Mouse (Mus musculus) myocyte (in vitro differentiated cells): ENCODE results near the gene Mrpl52. TPM values are rescaled to one million over a fixed set of nuclear protein-coding genes. Genes with fewer than 3 reads are reported as not detected.

Experiments used
- H3K27me3 ChIP-seq: one replicate; pipeline ENCODE4 v1.6.1; 2011; ENCODE audit not compliant: control insufficient read depth, insufficient read depth, insufficient read length
- H3K36me3 ChIP-seq: one replicate; pipeline ENCODE4 v1.6.1; 2011; ENCODE audit not compliant: control insufficient read depth, insufficient read depth
- H3K4me2 ChIP-seq: one replicate; pipeline ENCODE4 v1.6.1; 2011; ENCODE audit warnings: low read depth, control low read depth
- H3K4me3 ChIP-seq: one replicate; pipeline ENCODE4 v1.5.1; 2011; ENCODE audit warnings: mild to moderate bottlenecking, control low read depth, moderate library complexity
- H3K79me2 ChIP-seq: one replicate; pipeline ENCODE4 v1.6.1; 2011; ENCODE audit not compliant: control insufficient read depth, insufficient read depth
- H3ac ChIP-seq: one replicate; pipeline ENCODE4 v1.6.1; 2011; ENCODE audit not compliant: control insufficient read depth, insufficient read length
- CEBPB ChIP-seq: IDR thresholded peaks from 2 replicates; pipeline ENCODE4 v1.6.1; 2011; ENCODE audit warnings: mild to moderate bottlenecking, moderate library complexity; ENCODE audit not compliant: poor library complexity, insufficient read depth, severe bottlenecking
- E2F4 ChIP-seq: IDR thresholded peaks from one replicate; pipeline ENCODE4 v1.6.1; 2011; ENCODE audit warnings: mild to moderate bottlenecking, control low read depth, moderate library complexity; ENCODE audit not compliant: insufficient read depth
- MAX ChIP-seq: IDR thresholded peaks from one replicate; pipeline ENCODE4 v1.6.1; 2011; ENCODE audit warnings: low read depth, mild to moderate bottlenecking, control low read depth
- MYOD1 ChIP-seq, 3 experiments: IDR thresholded peaks; one replicate each; pipeline ENCODE4 v1.6.1; 2011; ENCODE audit warnings: control low read depth in 2 of 3, low read depth in 2 of 3, mild to moderate bottlenecking in 2 of 3, moderate library complexity in 1 of 3; ENCODE audit not compliant: insufficient read length in 2 of 3, control insufficient read depth in 1 of 3
- MYOG ChIP-seq, 3 experiments: IDR thresholded peaks; one replicate each; pipeline ENCODE4 v1.6.1; 2011; ENCODE audit warnings: control low read depth in 2 of 3, low read depth in 2 of 3, mild to moderate bottlenecking in 2 of 3; ENCODE audit not compliant: insufficient read length in 2 of 3, control insufficient read depth in 1 of 3, insufficient read depth in 1 of 3
- POLR2A ChIP-seq: IDR thresholded peaks from one replicate; pipeline ENCODE4 v1.6.1; 2011; ENCODE audit warnings: low read depth, mild to moderate bottlenecking, control low read depth, moderate library complexity; ENCODE audit not compliant: insufficient read length
- POLR2AphosphoS2 ChIP-seq: IDR thresholded peaks from one replicate; pipeline ENCODE4 v1.6.1; 2011; ENCODE audit warnings: low read depth, control low read depth; ENCODE audit not compliant: insufficient read length
- REST ChIP-seq: IDR thresholded peaks from one replicate; pipeline ENCODE4 v1.6.1; 2011; ENCODE audit warnings: mild to moderate bottlenecking, control low read depth, moderate library complexity; ENCODE audit not compliant: insufficient read depth, insufficient read length
- SRF ChIP-seq: IDR thresholded peaks from one replicate; pipeline ENCODE4 v1.6.1; 2011; ENCODE audit warnings: low read depth; ENCODE audit not compliant: control insufficient read depth, insufficient read length
- TCF12 ChIP-seq: IDR thresholded peaks from one replicate; pipeline ENCODE4 v1.6.1; 2011; ENCODE audit warnings: mild to moderate bottlenecking, control low read depth; ENCODE audit not compliant: poor library complexity, insufficient read depth, severe bottlenecking
- TCF3 ChIP-seq: IDR thresholded peaks from one replicate; pipeline ENCODE4 v1.6.1; 2011; ENCODE audit warnings: low read depth, control low read depth; ENCODE audit not compliant: insufficient read length
- USF1 ChIP-seq: IDR thresholded peaks from one replicate; pipeline ENCODE4 v1.6.1; 2011; ENCODE audit warnings: low read depth, mild to moderate bottlenecking, control low read depth, moderate library complexity
- polyA plus RNA-seq: library from polyadenylated mRNA; unstranded; fragments of >200 nt; fragmentation: generic; extraction: Trizol; gene quantifications from one replicate; pipeline ENCODE4 v1.2.1, GENCODE M21; 2012; ENCODE audit warnings: missing spikeins

Gene Mrpl52
- polyA plus RNA-seq, 1 experiment, result 483 TPM

GRCm38 (mm10) chr14:54412000-54412576 lies 14.6 kb upstream of the Mrpl52 start:
- Histone ChIP-seq H3K4me3 (no peak overlapping the region), H3K27me3 (no peaks in the 10 kb centered on the region), H3K79me2 (no peaks in the 10 kb centered on the region), H3K4me2 (no peak overlapping the region), H3ac (no peak overlapping the region), H3K36me3 (no peaks in the 10 kb centered on the region)
- TF ChIP-seq USF1, result no peak
- TF ChIP-seq MYOG (IDR thresholded peaks at IDR 0.05; ENCODE audit: control insufficient read depth in 1 of 3, insufficient read depth in 1 of 3, insufficient read length in 2 of 3, low read depth in 2 of 3), result no peak
- TF ChIP-seq REST, result no peak
- TF ChIP-seq E2F4, result no peak
- no peak for TF ChIP-seq SRF
- no peak for TF ChIP-seq POLR2AphosphoS2
- no peak for TF ChIP-seq TCF12
- no peak for TF ChIP-seq MYOD1 (IDR thresholded peaks at IDR 0.05; ENCODE audit: control insufficient read depth in 1 of 3, insufficient read length in 2 of 3, low read depth in 2 of 3)
- TF ChIP-seq TCF3, result no peak
- TF ChIP-seq CEBPB, result no peak
- TF ChIP-seq POLR2A, result no peak
- no peak for TF ChIP-seq MAX

- H3K4me3 ChIP-seq, result no peak overlapping the region
These were observed 14.0 kb upstream of the Mrpl52 start for GRCm38 (mm10) chr14:54412629-54413170.

GRCm38 (mm10) chr14:54413877-54414700 lies 12.6 kb upstream of the Mrpl52 start:
- H3K79me2 ChIP-seq, result no peaks in the 10 kb centered on the region
- no peak overlapping the region for H3K4me3 ChIP-seq
- no peaks in the 10 kb centered on the region for H3K27me3 ChIP-seq
- peak overlapping the region; percentile 14 for H3K4me2 ChIP-seq
- TF ChIP-seq MYOD1 (IDR thresholded peaks at IDR 0.05; ENCODE audit: control insufficient read depth in 1 of 3, insufficient read length in 2 of 3, low read depth in 2 of 3) (peak in 1 of 3 experiments; percentile 34), TCF3 (no peak), MYOG (IDR thresholded peaks at IDR 0.05; ENCODE audit: control insufficient read depth in 1 of 3, insufficient read depth in 1 of 3, insufficient read length in 2 of 3, low read depth in 2 of 3) (peak in 1 of 3 experiments; percentile 13)
- H3ac ChIP-seq, result no peak overlapping the region
- no peaks in the 10 kb centered on the region for H3K36me3 ChIP-seq

More at GRCm38 (mm10) chr14:54412629-54413170, 14.0 kb upstream of the Mrpl52 start:
- Histone ChIP-seq H3K27me3 (no peaks in the 10 kb centered on the region), H3K79me2 (no peaks in the 10 kb centered on the region), H3ac (no peak overlapping the region), H3K4me2 (no peak overlapping the region), H3K36me3 (no peaks in the 10 kb centered on the region)
- no peak for TF ChIP-seq E2F4
- TF ChIP-seq SRF, result no peak
- TF ChIP-seq REST, result no peak
- no peak for TF ChIP-seq MYOD1 (IDR thresholded peaks at IDR 0.05; ENCODE audit: control insufficient read depth in 1 of 3, insufficient read length in 2 of 3, low read depth in 2 of 3)
- TF ChIP-seq MYOG (IDR thresholded peaks at IDR 0.05; ENCODE audit: control insufficient read depth in 1 of 3, insufficient read depth in 1 of 3, insufficient read length in 2 of 3, low read depth in 2 of 3), result no peak

- H3K27me3 ChIP-seq, result no peaks in the 10 kb centered on the region
- no peak overlapping the region for H3K4me3 ChIP-seq
- no peaks in the 10 kb centered on the region for H3K79me2 ChIP-seq
- H3K4me2 ChIP-seq, result no peak overlapping the region
- TF ChIP-seq TCF3 (no peak), CEBPB (no peak), REST (no peak), E2F4 (no peak), MAX (no peak), TCF12 (no peak), POLR2A (no peak), MYOG (IDR thresholded peaks at IDR 0.05; ENCODE audit: control insufficient read depth in 1 of 3, insufficient read depth in 1 of 3, insufficient read length in 2 of 3, low read depth in 2 of 3) (no peak), SRF (no peak), POLR2AphosphoS2 (no peak), MYOD1 (IDR thresholded peaks at IDR 0.05; ENCODE audit: control insufficient read depth in 1 of 3, insufficient read length in 2 of 3, low read depth in 2 of 3) (no peak)
- no peak overlapping the region for H3ac ChIP-seq
- H3K36me3 ChIP-seq, result no peaks in the 10 kb centered on the region
These were observed 11.3 kb upstream of the Mrpl52 start for GRCm38 (mm10) chr14:54415241-54416020.
